Mouse (Mus musculus): ENCODE measurements around the gene Vil1. TPM values are rescaled to one million over a fixed set of nuclear protein-coding genes. Genes with fewer than 3 reads are reported as not detected.
A peak's percentile ranks its signal among the peaks of the same experiment; 100 is the strongest.

The Vil1 gene
- 1 to 10 TPM; 1.6 to 7.1 TPM for total RNA-seq (2021)
- long read RNA-seq, experiment 1, partial matches to known transcripts: 1 of 10 reads
- long read RNA-seq, experiment 1, other reads (novel, unspliced or antisense): 8 of 10 reads
- long read RNA-seq, experiment 2, transcript Vil1-201 (20 exons, 3,124 nt): major isoform, 8 of 13 reads
- long read RNA-seq, experiment 2, partial matches to known transcripts: 1 of 13 reads
- long read RNA-seq, experiment 2, other reads (novel, unspliced or antisense): 4 of 13 reads

- no peak for DNase-seq (ENCODE audit: low spot score in 2 of 2)
Observed at GRCm38 (mm10) chr1:74408589-74409504, at the start of gene Vil1. Gene Vil1 (plus strand): TSS chr1:74409376.

GRCm38 (mm10) chr1:74359952-74360517 lies 49.1 kb upstream of the Vil1 start:
- no peak for DNase-seq (ENCODE audit: low spot score in 2 of 2)

GRCm38 (mm10) chr1:74361812-74362211 lies 47.4 kb upstream of the Vil1 start, which contains the start of gene Catip:
Gene Catip (plus strand): TSS chr1:74362108.
- DNase-seq (ENCODE audit: low spot score in 2 of 2): peak in 1 of 2 experiments; percentile 55

GRCm38 (mm10) chr1:74362325-74363229 lies 46.6 kb upstream of the Vil1 start:
- no peak for DNase-seq (ENCODE audit: low spot score in 2 of 2)

- DNase-seq (ENCODE audit: low spot score in 2 of 2): no peak
Observed at GRCm38 (mm10) chr1:74363437-74363836, 45.7 kb upstream of the Vil1 start.

- no peak for DNase-seq (ENCODE audit: low spot score in 2 of 2)
Observed at GRCm38 (mm10) chr1:74364270-74364669, 44.9 kb upstream of the Vil1 start.

GRCm38 (mm10) chr1:74367886-74368645 lies 41.1 kb upstream of the Vil1 start:
- DNase-seq (ENCODE audit: low spot score in 2 of 2): no peak

GRCm38 (mm10) chr1:74370040-74370439 lies 39.1 kb upstream of the Vil1 start:
- DNase-seq (ENCODE audit: low spot score in 2 of 2): no peak

- DNase-seq (ENCODE audit: low spot score in 2 of 2): no peak
Observed at GRCm38 (mm10) chr1:74373372-74373771, 35.8 kb upstream of the Vil1 start.

- no peak for DNase-seq (ENCODE audit: low spot score in 2 of 2)
Observed at GRCm38 (mm10) chr1:74374980-74375379, 34.2 kb upstream of the Vil1 start, which contains the start of gene Slc11a1. Gene Slc11a1 (plus strand): TSS chr1:74375195.

GRCm38 (mm10) chr1:74375561-74375960 lies 33.6 kb upstream of the Vil1 start:
- no peak for DNase-seq (ENCODE audit: low spot score in 2 of 2)

- DNase-seq (ENCODE audit: low spot score in 2 of 2): no peak
Observed at GRCm38 (mm10) chr1:74376396-74376795, 32.8 kb upstream of the Vil1 start.

GRCm38 (mm10) chr1:74379058-74379504 lies 30.1 kb upstream of the Vil1 start:
- DNase-seq (ENCODE audit: low spot score in 2 of 2): no peak

GRCm38 (mm10) chr1:74380484-74380883 lies 28.7 kb upstream of the Vil1 start:
- DNase-seq (ENCODE audit: low spot score in 2 of 2): no peak

GRCm38 (mm10) chr1:74381588-74382021 lies 27.6 kb upstream of the Vil1 start:
- no peak for DNase-seq (ENCODE audit: low spot score in 2 of 2)

GRCm38 (mm10) chr1:74383385-74383784 lies 25.8 kb upstream of the Vil1 start:
- DNase-seq (ENCODE audit: low spot score in 2 of 2): no peak

- no peak for DNase-seq (ENCODE audit: low spot score in 2 of 2)
Observed at GRCm38 (mm10) chr1:74384525-74384924, 24.7 kb upstream of the Vil1 start.

GRCm38 (mm10) chr1:74385064-74385463 lies 24.1 kb upstream of the Vil1 start:
- no peak for DNase-seq (ENCODE audit: low spot score in 2 of 2)

- DNase-seq (ENCODE audit: low spot score in 2 of 2): no peak
Observed at GRCm38 (mm10) chr1:74385531-74385930, 23.6 kb upstream of the Vil1 start.

GRCm38 (mm10) chr1:74386363-74386713 lies 22.8 kb upstream of the Vil1 start:
- no peak for DNase-seq (ENCODE audit: low spot score in 2 of 2)
